Mouse (Mus musculus) heart, embryonic 11.5 days (tissue): ENCODE data around the gene Shpk. TPM values are rescaled to one million over a fixed set of nuclear protein-coding genes. Genes with fewer than 3 reads are reported as not detected.

ENCODE experiments used
- ATAC-seq: fragments of 200-750 bp; cut with Nextera tagmentation; replicated peaks from 2 replicates; pipeline ENCODE4 v1.8.0; 2017; ENCODE audit warnings: moderate library complexity; ENCODE audit not compliant: insufficient number of reproducible peaks, low FRiP score, low TSS enrichment
- H3K27ac ChIP-seq: fragments of 300-500 bp; sonication (generic); 2 replicates; pipeline ENCODE4 v1.5.1; 2014; ENCODE audit warnings: mild to moderate bottlenecking, low read depth, low read length
- H3K27me3 ChIP-seq: fragments of 300-500 bp; sonication (generic); 2 replicates; pipeline ENCODE4 v1.6.1; 2014; ENCODE audit warnings: mild to moderate bottlenecking, low read length, mixed read lengths; ENCODE audit not compliant: control insufficient read depth, insufficient read depth
- H3K36me3 ChIP-seq: fragments of 300-500 bp; sonication (generic); 2 replicates; pipeline ENCODE4 v1.6.1; 2014; ENCODE audit warnings: mild to moderate bottlenecking, low read length, moderate library complexity, mixed read lengths; ENCODE audit not compliant: control insufficient read depth, insufficient read depth
- H3K4me1 ChIP-seq: fragments of 300-500 bp; sonication (generic); 2 replicates; pipeline ENCODE4 v1.6.1; 2014; ENCODE audit warnings: low read length; ENCODE audit not compliant: control insufficient read depth, insufficient read depth
- H3K4me2 ChIP-seq: fragments of 300-500 bp; sonication (generic); 2 replicates; pipeline ENCODE4 v1.6.1; 2014; ENCODE audit warnings: mild to moderate bottlenecking, moderate library complexity
- H3K4me3 ChIP-seq: fragments of 300-500 bp; sonication (generic); 2 replicates; pipeline ENCODE4 v1.5.1; 2014; ENCODE audit warnings: low read depth, low read length
- H3K9ac ChIP-seq: fragments of 300-500 bp; sonication (generic); 2 replicates; pipeline ENCODE4 v1.6.1; 2014; ENCODE audit warnings: mild to moderate bottlenecking, low read depth, low read length, moderate library complexity
- H3K9me3 ChIP-seq: fragments of 300-500 bp; sonication (generic); replicated peaks from 2 replicates; pipeline ENCODE4 v1.6.1; 2016; ENCODE audit warnings: low read length; ENCODE audit not compliant: control insufficient read depth
- WGBS: fragments of 180-500 bp; shearing (Covaris S2); extraction: QIAGEN DNeasy Blood & Tissue Kit; methylation state at CpG from one replicate; pipeline ENCODE4 v1.1.7; 2014; ENCODE audit not compliant: insufficient replicate concordance; 5-methylcytosine and 5-hydroxymethylcytosine counted together
- polyA plus RNA-seq: library from polyadenylated mRNA; unstranded; fragments of >200 nt; fragmentation: Nextera tagmentation; extraction: Ambion mirVana; gene quantifications from 2 replicates; pipeline ENCODE4 v1.2.1, GENCODE M21; 2014

Gene Shpk
- polyA plus RNA-seq = 0.31 and 0.94 TPM in 2 replicates

- under 1% methylated on average over 32 of the region's 32 CpGs for WGBS
- no peaks in the 10 kb centered on the region for H3K36me3 ChIP-seq
- peak within 1 kb of the TSS; percentile 99 for H3K4me2 ChIP-seq
- no peaks in the 10 kb centered on the region for H3K27me3 ChIP-seq
- H3K9ac ChIP-seq = peak within 1 kb of the TSS; percentile 75
- no peak within 1 kb of the TSS for H3K27ac ChIP-seq
- H3K4me1 ChIP-seq = no peaks in the 10 kb centered on the region
- ATAC-seq = peak; percentile 98
- H3K9me3 ChIP-seq = no peaks in the 10 kb centered on the region
- H3K4me3 ChIP-seq = peak within 1 kb of the TSS; percentile 71
Observed at GRCm38 (mm10) chr11:73199230-73199712, at the start of gene Shpk. Gene Shpk, plus strand, starts transcription at chr11:73199460.

GRCm38 (mm10) chr11:73155071-73155470 lies 44.2 kb upstream of the Shpk start:
- Histone ChIP-seq H3K9ac (no peak overlapping the region), H3K36me3 (no peaks in the 10 kb centered on the region), H3K4me1 (no peaks in the 10 kb centered on the region), H3K9me3 (no peaks in the 10 kb centered on the region), H3K27ac (no peak overlapping the region), H3K27me3 (peaks cover 26% of the 10 kb centered on the region), H3K4me3 (no peak overlapping the region), H3K4me2 (no peak overlapping the region)
- WGBS = 70% methylated on average over 6 of the region's 6 CpGs
- no peak for ATAC-seq

- peak within 1 kb of the TSS; percentile 73 for H3K4me2 ChIP-seq
- H3K9ac ChIP-seq = peak within 1 kb of the TSS; percentile 69
- H3K27ac ChIP-seq = no peak within 1 kb of the TSS
- WGBS = 2% methylated on average over 49 of the region's 49 CpGs
- H3K27me3 ChIP-seq = peaks cover 33% of the 10 kb centered on the region
- H3K4me1 ChIP-seq = peaks cover 5% of the 10 kb centered on the region; the same call in 1 of the 2 replicates
- ATAC-seq = 0 out of 2 replicates have a peak, but pooled peaks have one; percentile 63
- peak within 1 kb of the TSS; percentile 49 for H3K4me3 ChIP-seq
- no peaks in the 10 kb centered on the region for H3K9me3 ChIP-seq
- no peaks in the 10 kb centered on the region for H3K36me3 ChIP-seq
Observed at GRCm38 (mm10) chr11:73159957-73160810, 39.1 kb upstream of the Shpk start, which contains the start of gene P2rx5. Gene P2rx5, plus strand, starts transcription at chr11:73160421.

- Histone ChIP-seq H3K27me3 (peaks cover 33% of the 10 kb centered on the region), H3K9ac (peak overlapping the region; percentile 69), H3K4me3 (peak overlapping the region; percentile 49), H3K27ac (no peak overlapping the region), H3K36me3 (no peaks in the 10 kb centered on the region), H3K9me3 (no peaks in the 10 kb centered on the region), H3K4me2 (peak overlapping the region; percentile 73), H3K4me1 (peaks cover 5% of the 10 kb centered on the region; the same call in 1 of the 2 replicates)
- ATAC-seq = 0 out of 2 replicates have a peak, but pooled peaks have one; percentile 41
- WGBS = 18% methylated on average over 6 of the region's 6 CpGs
Observed at GRCm38 (mm10) chr11:73160811-73161200, 38.5 kb upstream of the Shpk start.

- 89% methylated on average over 4 of the region's 4 CpGs for WGBS
- peaks cover 31% of the 10 kb centered on the region for H3K27me3 ChIP-seq
- H3K9me3 ChIP-seq = no peaks in the 10 kb centered on the region
- H3K27ac ChIP-seq = no peak overlapping the region
- no peak for ATAC-seq
- H3K4me2 ChIP-seq = no peak overlapping the region
- no peak overlapping the region for H3K9ac ChIP-seq
- no peaks in the 10 kb centered on the region for H3K36me3 ChIP-seq
- no peak overlapping the region for H3K4me3 ChIP-seq
- H3K4me1 ChIP-seq = peaks cover 5% of the 10 kb centered on the region; the same call in 1 of the 2 replicates
Observed at GRCm38 (mm10) chr11:73161616-73162015, 37.6 kb upstream of the Shpk start.

- Histone ChIP-seq H3K4me3 (no peak overlapping the region), H3K4me2 (no peak overlapping the region), H3K9ac (no peak overlapping the region), H3K4me1 (peaks cover 7% of the 10 kb centered on the region; the same call in 1 of the 2 replicates), H3K9me3 (no peaks in the 10 kb centered on the region), H3K36me3 (no peaks in the 10 kb centered on the region), H3K27ac (no peak overlapping the region), H3K27me3 (peaks cover 25% of the 10 kb centered on the region)
- ATAC-seq = no peak
- 72% methylated on average over 5 of the region's 5 CpGs for WGBS
Observed at GRCm38 (mm10) chr11:73162284-73162683, 37.0 kb upstream of the Shpk start.

GRCm38 (mm10) chr11:73168071-73168470 lies 31.2 kb upstream of the Shpk start:
- 85% methylated on average over 8 of the region's 8 CpGs for WGBS

GRCm38 (mm10) chr11:73168576-73168975 lies 30.7 kb upstream of the Shpk start:
- no peak for ATAC-seq
- Histone ChIP-seq H3K4me3 (no peak overlapping the region), H3K4me2 (no peak overlapping the region), H3K4me1 (peaks cover 10% of the 10 kb centered on the region; the same call in 1 of the 2 replicates), H3K27me3 (no peaks in the 10 kb centered on the region), H3K9ac (no peak overlapping the region), H3K27ac (no peak overlapping the region), H3K36me3 (peaks cover 3% of the 10 kb centered on the region; the same call in 1 of the 2 replicates), H3K9me3 (no peaks in the 10 kb centered on the region)
- 76% methylated on average over 6 of the region's 6 CpGs for WGBS

More at GRCm38 (mm10) chr11:73168071-73168470, 31.2 kb upstream of the Shpk start:
- no peak overlapping the region for H3K4me2 ChIP-seq
- H3K4me1 ChIP-seq = peaks cover 10% of the 10 kb centered on the region; the same call in 1 of the 2 replicates
- no peaks in the 10 kb centered on the region for H3K9me3 ChIP-seq
- H3K9ac ChIP-seq = no peak overlapping the region
- ATAC-seq = no peak
- H3K4me3 ChIP-seq = no peak overlapping the region
- no peaks in the 10 kb centered on the region for H3K27me3 ChIP-seq
- no peak overlapping the region for H3K27ac ChIP-seq
- no peaks in the 10 kb centered on the region for H3K36me3 ChIP-seq
